Mouse (Mus musculus): Measurements from ENCODE around the gene Fcrlb. TPM values are rescaled to one million over a fixed set of nuclear protein-coding genes. Genes with fewer than 3 reads are reported as not detected.

The Fcrlb gene
- not detected in 2 replicates for total RNA-seq (2023)

DNA sequence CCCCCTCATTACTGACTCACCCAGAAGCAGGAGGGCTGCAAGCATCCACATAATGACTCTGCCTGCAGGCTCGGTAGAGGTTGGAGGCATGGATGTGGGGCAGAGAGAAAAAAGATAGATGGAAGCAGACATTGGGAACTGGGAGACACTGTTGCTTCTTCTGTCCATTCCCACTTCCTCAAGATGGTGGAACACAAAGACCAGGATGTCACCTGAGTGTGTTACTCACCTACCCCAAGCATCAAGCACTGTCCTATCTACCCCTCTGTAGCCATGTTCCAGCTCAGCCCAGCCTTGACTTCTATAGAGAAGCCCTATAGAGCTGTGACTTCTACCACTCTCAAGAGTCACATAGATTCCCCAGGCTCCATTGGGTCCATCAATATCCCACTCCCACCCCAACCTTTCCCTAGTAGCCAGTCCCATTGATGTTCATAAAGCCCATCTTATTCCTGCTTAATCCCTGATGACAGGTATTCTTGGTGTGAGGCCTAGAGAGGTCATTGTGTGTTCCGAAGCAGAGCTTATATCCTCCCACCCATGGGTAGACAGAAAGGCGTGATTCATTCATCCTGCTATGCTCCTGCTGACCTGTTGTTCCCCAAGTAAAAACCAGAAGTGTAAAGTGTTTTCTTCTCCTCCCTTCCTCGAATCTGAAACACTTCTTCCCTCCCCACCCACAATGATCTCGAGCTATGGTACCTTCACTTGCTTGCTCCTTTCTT, at the start of gene Fcrlb:
Gene Fcrlb, minus strand, starts transcription at position 51 of the 725 bp plus-strand sequence.

DNA sequence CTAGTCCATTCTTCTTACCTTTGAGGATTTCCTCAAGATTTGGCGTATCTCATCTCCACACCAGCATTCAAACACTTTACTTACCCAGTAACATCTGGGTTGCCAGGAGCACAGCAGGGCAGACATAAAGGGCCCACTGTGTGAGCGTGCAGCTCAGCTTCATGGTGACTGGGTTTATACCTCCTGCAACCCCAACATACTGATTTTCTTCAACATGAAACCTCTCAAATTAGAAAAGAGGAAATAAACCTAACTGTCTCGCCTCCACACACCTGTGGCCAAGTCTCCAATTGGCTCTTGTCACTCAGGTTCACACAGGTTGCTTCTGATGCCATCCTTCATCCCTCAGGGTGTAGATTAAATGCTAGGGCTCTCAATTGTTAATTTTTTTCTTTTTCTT, 14.6 kb upstream of the Fcrlb start, which contains the start of gene Fcrla:
Gene Fcrla, minus strand, starts transcription at position 206 of the 400 bp plus-strand sequence.

DNA sequence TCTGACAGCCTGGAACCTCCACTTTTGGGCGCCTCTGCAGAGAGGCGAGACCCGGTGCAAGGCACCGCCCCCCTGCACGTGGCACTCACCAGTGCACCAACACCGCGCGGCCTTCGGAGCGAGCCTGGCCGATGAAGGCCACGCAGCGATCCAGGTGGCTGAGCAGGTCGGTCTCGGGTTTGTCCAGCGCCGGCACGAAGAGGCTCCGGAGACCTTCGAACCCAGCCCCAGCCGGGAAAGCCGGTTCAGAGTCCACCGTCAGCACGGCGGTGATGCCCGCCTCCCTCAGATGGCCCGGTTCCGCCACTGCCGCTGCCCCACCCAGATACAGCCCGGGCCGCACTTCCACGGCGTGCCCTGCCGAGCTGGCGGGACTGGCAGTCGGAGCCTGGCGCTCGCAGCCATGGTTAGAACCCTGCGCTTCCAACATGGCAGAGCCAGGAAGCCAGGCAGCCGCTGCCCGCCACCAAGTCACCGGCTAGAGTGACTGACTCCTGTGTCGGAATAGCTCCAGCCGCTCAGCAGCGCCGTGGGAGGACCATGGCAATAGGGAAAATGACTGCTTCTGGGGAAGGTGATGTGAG, 27.7 kb downstream of the Fcrlb start, which contains the start of the genes Gm26620 and Dusp12:
Gene Gm26620, plus strand, starts transcription at position 88 of the 584 bp plus-strand sequence.
Gene Dusp12, minus strand, starts transcription at position 563 of the 584 bp plus-strand sequence.

DNA sequence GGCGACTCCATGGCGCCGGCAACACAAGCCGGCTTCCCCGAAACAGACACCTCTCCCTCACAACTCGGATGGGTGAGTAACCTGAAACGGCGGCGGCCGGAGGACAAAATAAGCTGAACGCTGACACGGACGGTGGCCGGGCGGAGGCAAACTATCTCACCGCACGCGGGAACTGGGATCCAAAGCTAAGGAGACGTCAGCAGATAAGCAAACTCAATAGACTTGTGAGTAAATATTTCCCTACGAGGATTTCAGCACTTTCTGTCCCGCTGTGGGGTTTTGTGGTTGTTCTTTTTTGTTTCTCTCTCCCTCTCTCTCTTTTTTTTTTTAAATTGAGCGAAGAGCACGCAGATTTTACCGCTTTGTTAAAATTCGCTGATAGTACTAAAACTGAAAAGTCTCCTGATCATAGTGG, 45.0 kb downstream of the Fcrlb start, which contains the start of gene Atf6:
Gene Atf6, minus strand, starts transcription at position 81 of the 415 bp plus-strand sequence.

Other genes with a start within 250 kb of the Fcrlb start
- gene Atf6, start 45.2 kb downstream of the Fcrlb start, total RNA-seq (2023) = 21.0 and 23.9 TPM in 2 replicates
- 0.82 and 1.4 TPM in 2 replicates for gene Gm26620, start 27.9 kb downstream of the Fcrlb start, total RNA-seq (2023)
- gene Dusp12, start 27.4 kb downstream of the Fcrlb start, total RNA-seq (2023) = 2.7 and 3.2 TPM in 2 replicates
- 1.3 and 10.1 TPM in 2 replicates for gene Fcrla, start 14.6 kb upstream of the Fcrlb start, total RNA-seq (2023)
- 82.5 and 95.9 TPM in 2 replicates for gene Fcgr2b, start 63.6 kb upstream of the Fcrlb start, total RNA-seq (2023)
- 59.5 and 102 TPM in 2 replicates for gene Fcgr4, start 106.0 kb upstream of the Fcrlb start, total RNA-seq (2023)
- gene Fcgr3, start 152.0 kb upstream of the Fcrlb start, total RNA-seq (2023) = 422 and 510 TPM in 2 replicates
- gene Cfap126, start 201.0 kb upstream of the Fcrlb start, total RNA-seq (2023) = 0.91 TPM in 1 of 2 replicates, not detected in the other
- 70.1 and 76.7 TPM in 2 replicates for gene Sdhc, start 237.7 kb upstream of the Fcrlb start, total RNA-seq (2023)
- not detected in 2 replicates for gene Mpz, start 237.8 kb upstream of the Fcrlb start, total RNA-seq (2023)